Mouse (Mus musculus): ENCODE data around the gene Zfp317. TPM values are rescaled to one million over a fixed set of nuclear protein-coding genes. Genes with fewer than 3 reads are reported as not detected.
"Not testable (repeated sequence)": the region's sequence is repeated elsewhere in the genome, so short reads cannot be mapped to it uniquely, and the experiment has no call there.

Gene Zfp317
- total and polyA plus RNA-seq, 2 experiments from 2014 or later, result 23.9 to 43.3 TPM

DNA sequence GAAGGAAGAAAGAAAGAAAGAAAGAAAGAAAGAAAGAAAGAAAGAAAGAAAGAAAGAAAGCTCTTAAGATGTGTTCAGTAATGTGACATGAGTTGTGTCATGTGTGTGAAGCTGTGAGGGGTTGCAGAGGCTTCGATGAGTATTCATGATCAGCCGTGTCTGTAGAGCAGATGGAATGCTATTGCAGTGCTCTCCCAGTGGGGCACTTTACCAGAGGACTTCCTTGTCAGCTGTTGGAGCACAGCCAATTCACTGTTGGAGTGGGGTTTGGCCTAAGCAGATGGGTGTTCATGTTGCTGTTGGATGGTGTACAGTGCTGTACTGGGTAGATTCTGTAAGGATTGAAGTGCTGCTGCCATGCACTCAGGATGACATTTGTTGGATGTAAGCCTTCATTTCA lies 70.5 kb downstream of the Zfp317 start:
- ATAC-seq (peak; percentile 61), DNase-seq (peak; percentile 23)
- no peak for TF ChIP-seq CTCF (IDR thresholded peaks at IDR 0.05; ENCODE audit: low read depth)
- Histone ChIP-seq H3K9ac (no peak overlapping the region), H3K36me3 (ENCODE audit: insufficient read depth) (no peaks in the 10 kb centered on the region), H3K9me3 (ENCODE audit: low read length) (no peaks in the 10 kb centered on the region), H3K4me1 (ENCODE audit: insufficient read depth) (no peaks in the 10 kb centered on the region), H3K4me3 (ENCODE audit: low read depth, low read length) (no peak overlapping the region), H3K27me3 (ENCODE audit: insufficient read depth, low read length) (no peaks in the 10 kb centered on the region), H3K27ac (ENCODE audit: low read depth, low read length) (no peak overlapping the region), H3K4me2 (ENCODE audit: low read depth) (no peak overlapping the region)
- WGBS, result 82% methylated on average over 2 of the region's 2 CpGs

DNA sequence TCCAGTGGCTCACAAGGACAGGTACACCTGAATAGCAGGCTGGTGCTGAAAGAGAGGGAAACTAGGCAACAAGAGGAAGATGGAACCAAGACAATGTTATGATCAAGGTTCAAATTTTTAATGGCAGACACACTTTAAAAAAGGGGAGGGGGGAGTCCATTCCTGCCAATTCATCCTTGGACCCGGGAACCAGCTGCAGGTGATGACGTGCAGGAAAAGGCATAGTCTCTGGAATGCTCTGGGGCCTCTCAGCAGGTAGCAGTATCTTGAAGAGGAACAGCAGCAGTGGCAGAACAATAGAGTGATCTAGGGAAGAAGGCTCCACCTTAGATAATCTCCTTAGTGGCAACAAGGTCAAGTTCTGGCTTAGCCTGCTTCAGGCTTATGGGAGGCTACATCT lies 72.4 kb downstream of the Zfp317 start:
- not testable (repeated sequence) for H3K27ac ChIP-seq (ENCODE audit: low read depth, low read length); H3K4me1 ChIP-seq (ENCODE audit: insufficient read depth); H3K4me3 ChIP-seq (ENCODE audit: low read depth, low read length); H3K27me3 ChIP-seq (ENCODE audit: insufficient read depth, low read length); H3K9ac ChIP-seq; H3K36me3 ChIP-seq (ENCODE audit: insufficient read depth); H3K4me2 ChIP-seq (ENCODE audit: low read depth); H3K9me3 ChIP-seq (ENCODE audit: low read length); ATAC-seq; DNase-seq
- WGBS, result 51% methylated on average over 2 of the region's 2 CpGs

DNA sequence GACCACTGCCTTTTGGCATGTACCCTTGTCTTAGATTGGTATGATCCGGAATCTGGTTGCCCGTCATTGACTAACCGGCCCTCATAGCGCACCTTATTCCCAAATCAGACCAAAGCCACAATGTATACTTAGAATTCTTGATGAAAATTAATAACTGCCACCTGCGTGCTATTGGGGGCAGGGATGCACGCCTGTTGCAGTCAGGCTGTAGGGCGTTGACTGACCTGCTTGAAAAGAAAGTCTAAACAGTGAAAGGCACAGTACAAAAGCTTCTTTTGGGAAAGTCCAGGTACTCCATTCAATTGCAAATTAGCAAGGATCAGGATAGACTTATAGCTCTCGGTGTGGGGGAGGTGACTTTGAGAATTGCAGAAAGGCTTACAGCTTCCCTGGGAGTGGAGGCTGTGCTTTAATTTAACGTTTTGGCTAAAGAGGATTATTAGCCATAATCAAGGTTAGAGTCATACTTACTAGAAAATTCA lies 73.0 kb downstream of the Zfp317 start:
- WGBS, result 57% methylated on average over 9 of the region's 9 CpGs
- H3K4me1 ChIP-seq (ENCODE audit: insufficient read depth), result not testable (repeated sequence)

More for the DNA sequence above, 73.0 kb downstream of the Zfp317 start:
- not testable (repeated sequence) for DNase-seq; H3K27me3 ChIP-seq (ENCODE audit: insufficient read depth, low read length); H3K27ac ChIP-seq (ENCODE audit: low read depth, low read length); H3K9ac ChIP-seq; H3K4me2 ChIP-seq (ENCODE audit: low read depth); ATAC-seq; H3K9me3 ChIP-seq (ENCODE audit: low read length); H3K4me3 ChIP-seq (ENCODE audit: low read depth, low read length); H3K36me3 ChIP-seq (ENCODE audit: insufficient read depth)

Other genes starting within 250 kb of the Zfp317 start
- not detected in 2 replicates for gene Olfr847, start 243.4 kb upstream of the Zfp317 start, total RNA-seq (2014; rRNA removed)
- not detected in 2 replicates for gene Olfr847, start 243.4 kb upstream of the Zfp317 start, polyA plus RNA-seq (2015; fragmentation: Nextera tagmentation; extraction: Ambion mirVana)
- not detected in 2 replicates for gene Olfr849, start 181.8 kb upstream of the Zfp317 start, total RNA-seq (2014; rRNA removed)
- gene Olfr849, start 181.8 kb upstream of the Zfp317 start, polyA plus RNA-seq (2015; fragmentation: Nextera tagmentation; extraction: Ambion mirVana), result not detected in 2 replicates
- not detected in 2 replicates for gene Olfr850, start 143.9 kb upstream of the Zfp317 start, total RNA-seq (2014; rRNA removed)
- gene Olfr850, start 143.9 kb upstream of the Zfp317 start, polyA plus RNA-seq (2015; fragmentation: Nextera tagmentation; extraction: Ambion mirVana), result not detected in 2 replicates
- gene Olfr851, start 128.8 kb upstream of the Zfp317 start, total RNA-seq (2014; rRNA removed), result not detected in 2 replicates
- not detected in 2 replicates for gene Olfr851, start 128.8 kb upstream of the Zfp317 start, polyA plus RNA-seq (2015; fragmentation: Nextera tagmentation; extraction: Ambion mirVana)
- not detected in 2 replicates for gene Olfr853, start 81.0 kb upstream of the Zfp317 start, total RNA-seq (2014; rRNA removed)
- not detected in 2 replicates for gene Olfr853, start 81.0 kb upstream of the Zfp317 start, polyA plus RNA-seq (2015; fragmentation: Nextera tagmentation; extraction: Ambion mirVana)
- gene Olfr854, start 54.7 kb upstream of the Zfp317 start, total RNA-seq (2014; rRNA removed), result not detected in 2 replicates
- not detected in 2 replicates for gene Olfr854, start 54.7 kb upstream of the Zfp317 start, polyA plus RNA-seq (2015; fragmentation: Nextera tagmentation; extraction: Ambion mirVana)
- not detected in 2 replicates for gene Olfr855, start 39.5 kb upstream of the Zfp317 start, total RNA-seq (2014; rRNA removed)
- gene Olfr855, start 39.5 kb upstream of the Zfp317 start, polyA plus RNA-seq (2015; fragmentation: Nextera tagmentation; extraction: Ambion mirVana), result not detected in 2 replicates
- not detected in 2 replicates for gene Olfr857, start 87.3 kb downstream of the Zfp317 start, total RNA-seq (2014; rRNA removed)
- gene Olfr857, start 87.3 kb downstream of the Zfp317 start, polyA plus RNA-seq (2015; fragmentation: Nextera tagmentation; extraction: Ambion mirVana), result not detected in 2 replicates
- gene Olfr58, start 158.2 kb downstream of the Zfp317 start, total RNA-seq (2014; rRNA removed), result not detected in 2 replicates
- gene Olfr58, start 158.2 kb downstream of the Zfp317 start, polyA plus RNA-seq (2015; fragmentation: Nextera tagmentation; extraction: Ambion mirVana), result not detected in 2 replicates
- not detected in 2 replicates for gene Olfr859, start 182.8 kb downstream of the Zfp317 start, total RNA-seq (2014; rRNA removed)
- gene Olfr859, start 182.8 kb downstream of the Zfp317 start, polyA plus RNA-seq (2015; fragmentation: Nextera tagmentation; extraction: Ambion mirVana), result not detected in 2 replicates
- not detected in 2 replicates for gene Olfr860, start 227.6 kb downstream of the Zfp317 start, total RNA-seq (2014; rRNA removed)
- gene Olfr860, start 227.6 kb downstream of the Zfp317 start, polyA plus RNA-seq (2015; fragmentation: Nextera tagmentation; extraction: Ambion mirVana), result not detected in 2 replicates

Data from forebrain, postnatal 0 days (tissue).